Comparison of ENCODE assay signal across 18 mouse cellular contexts in the genomic region with DNA sequence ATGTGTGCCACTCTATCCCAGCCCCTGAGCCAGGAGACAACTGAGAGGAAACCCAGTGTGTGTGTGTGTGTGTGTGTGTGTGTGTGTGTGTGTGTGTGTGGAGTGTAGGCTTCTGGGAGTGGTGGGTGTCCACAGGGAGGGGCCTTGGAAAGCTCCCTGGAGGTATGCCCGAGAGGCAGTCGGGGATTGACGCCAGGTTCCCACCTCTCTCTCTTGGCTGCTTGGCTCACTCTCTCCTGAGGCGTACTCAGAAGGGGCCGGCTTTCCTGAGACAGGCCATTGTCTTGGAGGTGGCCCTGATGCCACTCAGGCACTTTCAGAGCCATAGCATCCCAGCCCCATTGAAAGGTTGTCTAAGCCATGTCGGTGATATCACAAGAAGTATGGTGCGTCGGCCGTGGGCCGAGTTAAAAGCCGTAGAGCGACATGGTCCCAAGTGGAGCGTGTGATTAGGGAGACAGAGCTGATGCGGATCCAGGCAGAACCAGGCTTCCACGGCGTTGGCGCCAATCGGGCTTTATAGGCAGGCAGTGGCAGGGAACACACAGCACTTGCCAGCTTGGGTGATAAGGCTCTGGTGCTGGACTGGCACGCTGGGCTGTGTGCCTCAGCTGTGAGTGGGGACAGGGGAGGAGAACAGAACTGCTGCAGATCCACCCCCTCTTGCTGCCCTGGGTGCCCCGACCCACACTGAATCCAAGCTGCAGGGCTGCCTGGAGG. TPM values are rescaled to one million over a fixed set of nuclear protein-coding genes. Genes with fewer than 3 reads are reported as not detected.
DNase-seq lines count a peak whose midpoint lies in the region; ATAC-seq and TF ChIP-seq lines count a peak whose summit lies in the region.
"Had no signal": no experiment of that assay in that cellular context is flagged by ENCODE, and none has a peak within 500 bp of the region (broad histone marks: within the 10 kb centered on the region; RNA-seq: fewer than 3 reads in every experiment).

No protein-coding gene starts in this region.

- no peaks in the 10 kb centered on the region for H3K36me3 ChIP-seq in heart, adult 2 months (ENCODE audit: control insufficient read depth, insufficient read depth, low read length)
- no peaks in the 10 kb centered on the region for H3K36me3 ChIP-seq in E14TG2a.4 (ENCODE audit: insufficient read depth, low read length)
- no peaks in the 10 kb centered on the region for H3K36me3 ChIP-seq in forebrain, embryonic 16.5 days (ENCODE audit: control insufficient read depth, insufficient read depth)
- no peaks in the 10 kb centered on the region for H3K36me3 ChIP-seq in midbrain, embryonic 15.5 days (replicated peaks)
- H3K36me3 ChIP-seq: heart, embryonic 15.5 days; midbrain, embryonic 10.5 days had no signal

- H3K9ac ChIP-seq in heart, adult 2 months (ENCODE audit: low read depth, low read length), result no peak overlapping the region
- H3K9ac ChIP-seq in forebrain, embryonic 16.5 days (replicated peaks; ENCODE audit: low read depth, low read length), result no peak overlapping the region
- H3K9ac ChIP-seq in midbrain, embryonic 15.5 days, result no peak overlapping the region
- H3K9ac ChIP-seq: heart, embryonic 15.5 days; liver, embryonic 14.5 days had no signal

- WGBS in heart, adult 2 months, result 57% methylated on average over 20 of the region's 20 CpGs
- WGBS in forebrain, embryonic 16.5 days, result 55% methylated on average over 20 of the region's 20 CpGs
- 84% methylated on average over 20 of the region's 20 CpGs for WGBS in midbrain, embryonic 15.5 days

- intact Hi-C loops in heart, adult 2 months (cut with DNase I), result no loop called here
- intact Hi-C loops in heart, postnatal 25 days (cut with DNase I), result loop anchor here (5.0 kb wide), 1 partner anchor 163 kb away; no protein-coding TSS in a partner anchor

- no peaks in the 10 kb centered on the region for H3K79me2 ChIP-seq in heart, adult 2 months (replicated peaks; ENCODE audit: control insufficient read depth, insufficient read depth, low read length)

- no peak overlapping the region for H3K27ac ChIP-seq in heart, adult 2 months
- peak overlapping the region; percentile 23 for H3K27ac ChIP-seq in forebrain, embryonic 16.5 days (ENCODE audit: low read length)
- no peak overlapping the region for H3K27ac ChIP-seq in midbrain, embryonic 15.5 days
- H3K27ac ChIP-seq: heart, embryonic 15.5 days; liver, embryonic 14.5 days; midbrain, embryonic 10.5 days had no signal

- TF ChIP-seq CTCF in heart, adult 2 months (IDR thresholded peaks at IDR 0.05), result no peak
- TF ChIP-seq CTCF in E14TG2a.4 (conservative IDR thresholded peaks at IDR 0.05; ENCODE audit: low read length), result no peak

- no peaks in the 10 kb centered on the region for H3K27me3 ChIP-seq in heart, adult 2 months (ENCODE audit: control insufficient read depth, insufficient read depth, low read length)
- peaks cover 15% of the 10 kb centered on the region for H3K27me3 ChIP-seq in E14TG2a.4 (ENCODE audit: insufficient read depth, low read length)
- no peaks in the 10 kb centered on the region for H3K27me3 ChIP-seq in forebrain, embryonic 16.5 days (replicated peaks; ENCODE audit: control insufficient read depth, insufficient read depth, low read length)
- no peaks in the 10 kb centered on the region for H3K27me3 ChIP-seq in midbrain, embryonic 15.5 days (replicated peaks)

- TF ChIP-seq POLR2A in heart, adult 2 months (IDR thresholded peaks at IDR 0.05; ENCODE audit: insufficient read depth, low read depth, low read length), result no peak

- no peaks in the 10 kb centered on the region for H3K4me1 ChIP-seq in heart, adult 2 months (ENCODE audit: control insufficient read depth, insufficient read depth, low read length)
- peaks cover 8% of the 10 kb centered on the region for H3K4me1 ChIP-seq in E14TG2a.4 (replicated peaks; ENCODE audit: low read depth, low read length)
- H3K4me1 ChIP-seq in forebrain, embryonic 16.5 days (replicated peaks; ENCODE audit: control insufficient read depth, insufficient read depth, low read length), result peaks cover 4% of the 10 kb centered on the region
- no peaks in the 10 kb centered on the region for H3K4me1 ChIP-seq in midbrain, embryonic 15.5 days
- H3K4me1 ChIP-seq: heart, embryonic 15.5 days had no signal

- TF ChIP-seq EP300 in heart, adult 2 months (IDR thresholded peaks at IDR 0.05; ENCODE audit: insufficient read depth, low read depth, low read length), result no peak

- H3K4me2 ChIP-seq in forebrain, embryonic 16.5 days (ENCODE audit: low read length), result peak overlapping the region; percentile 15; the same call in 1 of the 2 replicates
- no peak overlapping the region for H3K4me2 ChIP-seq in midbrain, embryonic 15.5 days
- H3K4me2 ChIP-seq: heart, embryonic 15.5 days had no signal

- H3K9me3 ChIP-seq in E14TG2a.4 (ENCODE audit: low read length), result peaks cover 11% of the 10 kb centered on the region
- H3K9me3 ChIP-seq in forebrain, embryonic 16.5 days (ENCODE audit: control insufficient read depth, low read length), result no peaks in the 10 kb centered on the region
- no peaks in the 10 kb centered on the region for H3K9me3 ChIP-seq in midbrain, embryonic 15.5 days
- H3K9me3 ChIP-seq: heart, embryonic 15.5 days; midbrain, embryonic 10.5 days had no signal

- ATAC-seq in forebrain, embryonic 16.5 days, result peak; percentile 80
- ATAC-seq in midbrain, embryonic 15.5 days (replicated peaks), result no peak

- peak; percentile 47 to 55 for DNase-seq in cerebellum, postnatal 10 days
- no peak for DNase-seq in cerebellum, adult 8-10 months
- peak; percentile 27 to 53 for DNase-seq in heart, adult 2 months
- no peak for DNase-seq in heart, postnatal 25 days (ENCODE audit: low spot score)
- no peak for DNase-seq in spleen, postnatal 10 days (ENCODE audit: low spot score in 2 of 2)
- DNase-seq: cerebellum, adult 9-11 months; kidney, adult 8-10 months; kidney, postnatal 36 days; left cerebral cortex, postnatal 4 days; lung, postnatal 14 days had no signal

- no peak overlapping the region for H3K4me3 ChIP-seq in heart, adult 2 months
- H3K4me3 ChIP-seq in E14TG2a.4 (replicated peaks; ENCODE audit: low read length), result 0 out of 2 replicates have a peak overlapping the region, but pooled peaks have one; percentile 17
- H3K4me3 ChIP-seq in forebrain, embryonic 16.5 days (replicated peaks; ENCODE audit: low read length), result no peak overlapping the region
- H3K4me3 ChIP-seq in midbrain, embryonic 15.5 days, result no peak overlapping the region
- H3K4me3 ChIP-seq: heart, embryonic 15.5 days; midbrain, embryonic 10.5 days; myocyte had no signal

RNA-seq across cellular contexts. Expression of a gene that starts 54.9 kb away (rescaled TPM):
- under 1 TPM; 0.30 to 0.52 TPM for total RNA-seq in heart, adult 2 months (2021)
- 0.18 and 0.29 TPM in 2 replicates for polyA plus RNA-seq in heart, adult 2 months (2012; rRNA removed)
- total RNA-seq in heart, postnatal 25 days (2021), result under 1 TPM; 0.28 to 0.42 TPM
- 1.1 TPM in 2 replicates for polyA plus RNA-seq in forebrain, embryonic 16.5 days (2015; fragmentation: Nextera tagmentation; extraction: Ambion mirVana)
- polyA plus RNA-seq in midbrain, embryonic 15.5 days (2015; fragmentation: Nextera tagmentation; extraction: Ambion mirVana), result 2.5 TPM in 2 replicates
- total RNA-seq: neutrophil, adult 5-6 weeks had no signal

Comparison
In these comparisons a context has a peak if more than half of its experiments do, and no peak if none do; other contexts are left out.
1. DNase-seq: peak in cerebellum, postnatal 10 days (2 of 2) and heart, adult 2 months (2 of 2); none in cerebellum, adult 8-10 months (single experiment), heart, postnatal 25 days (single experiment) and spleen, postnatal 10 days (0 of 2).